Mouse (Mus musculus): ENCODE results near the gene Pwp2. TPM values are rescaled to one million over a fixed set of nuclear protein-coding genes. Genes with fewer than 3 reads are reported as not detected.

Pwp2 gene
- polyA plus RNA-seq, 1 experiment from 2014 or later, result 16.6 TPM

- peaks cover 42% of the 10 kb centered on the region for H3K36me3 ChIP-seq
- peak within 1 kb of the TSS; percentile 78 for H3K4me2 ChIP-seq
- H3K4me1 ChIP-seq (replicated peaks), result peaks cover 28% of the 10 kb centered on the region
- H3K27ac ChIP-seq (replicated peaks), result peak within 1 kb of the TSS; percentile 82
- H3K4me3 ChIP-seq, result peak within 1 kb of the TSS; percentile 74
- no peaks in the 10 kb centered on the region for H3K27me3 ChIP-seq
- ATAC-seq (ENCODE audit: low FRiP score, low read depth), result peak; percentile 97
- WGBS, result 2% methylated on average over 49 of the region's 50 CpGs
- H3K9ac ChIP-seq, result peak within 1 kb of the TSS; percentile 87
- H3K9me3 ChIP-seq, result no peaks in the 10 kb centered on the region
Observed at GRCm38 (mm10) chr10:78169281-78170042, 15.5 kb downstream of the Pwp2 start, which contains the start of gene D10Jhu81e. Gene D10Jhu81e, minus strand, starts transcription at chr10:78169782.

- no peak for ATAC-seq (ENCODE audit: low FRiP score, low read depth)
- Histone ChIP-seq H3K27me3 (no peaks in the 10 kb centered on the region), H3K36me3 (peaks cover 37% of the 10 kb centered on the region), H3K27ac (replicated peaks) (no peak overlapping the region), H3K9ac (peak overlapping the region; percentile 87), H3K4me2 (peak overlapping the region; percentile 78), H3K4me3 (peak overlapping the region; percentile 74), H3K4me1 (replicated peaks) (peaks cover 28% of the 10 kb centered on the region), H3K9me3 (no peaks in the 10 kb centered on the region)
- WGBS, result 87% methylated on average over 11 of the region's 11 CpGs
Observed at GRCm38 (mm10) chr10:78168792-78169191, 16.2 kb downstream of the Pwp2 start.

- no peak overlapping the region for H3K27ac ChIP-seq (replicated peaks)
- no peaks in the 10 kb centered on the region for H3K9me3 ChIP-seq
- peaks cover 27% of the 10 kb centered on the region for H3K36me3 ChIP-seq
- H3K9ac ChIP-seq, result no peak overlapping the region
- no peak for ATAC-seq (ENCODE audit: low FRiP score, low read depth)
- no peak overlapping the region for H3K4me3 ChIP-seq
- H3K4me2 ChIP-seq, result no peak overlapping the region
- H3K27me3 ChIP-seq, result no peaks in the 10 kb centered on the region
- peaks cover 28% of the 10 kb centered on the region for H3K4me1 ChIP-seq (replicated peaks)
Observed at GRCm38 (mm10) chr10:78167775-78168174, 17.2 kb downstream of the Pwp2 start.

- Histone ChIP-seq H3K4me3 (no peak overlapping the region), H3K27ac (replicated peaks) (no peak overlapping the region), H3K9ac (no peak overlapping the region), H3K27me3 (no peaks in the 10 kb centered on the region), H3K4me1 (replicated peaks) (peaks cover 28% of the 10 kb centered on the region), H3K9me3 (no peaks in the 10 kb centered on the region), H3K4me2 (no peak overlapping the region), H3K36me3 (peaks cover 26% of the 10 kb centered on the region)
- WGBS, result 69% methylated on average over 7 of the region's 7 CpGs
- ATAC-seq (ENCODE audit: low FRiP score, low read depth), result no peak
Observed at GRCm38 (mm10) chr10:78167333-78167732, 17.6 kb downstream of the Pwp2 start.

GRCm38 (mm10) chr10:78165256-78166005 lies 19.5 kb downstream of the Pwp2 start:
- Histone ChIP-seq H3K9ac (no peak overlapping the region), H3K27ac (replicated peaks) (no peak overlapping the region), H3K4me3 (no peak overlapping the region), H3K27me3 (no peaks in the 10 kb centered on the region), H3K36me3 (peaks cover 13% of the 10 kb centered on the region; the same call in 1 of the 2 replicates), H3K4me1 (replicated peaks) (peaks cover 26% of the 10 kb centered on the region), H3K9me3 (no peaks in the 10 kb centered on the region), H3K4me2 (no peak overlapping the region)
- WGBS, result 90% methylated on average over 21 of the region's 21 CpGs
- ATAC-seq (ENCODE audit: low FRiP score, low read depth), result no peak

GRCm38 (mm10) chr10:78164786-78165185 lies 20.2 kb downstream of the Pwp2 start:
- 88% methylated on average over 12 of the region's 12 CpGs for WGBS
- H3K4me3 ChIP-seq, result no peak overlapping the region
- no peaks in the 10 kb centered on the region for H3K27me3 ChIP-seq
- no peaks in the 10 kb centered on the region for H3K9me3 ChIP-seq
- peaks cover 21% of the 10 kb centered on the region for H3K4me1 ChIP-seq (replicated peaks)
- no peak overlapping the region for H3K9ac ChIP-seq
- no peak overlapping the region for H3K27ac ChIP-seq (replicated peaks)
- no peak for ATAC-seq (ENCODE audit: low FRiP score, low read depth)
- H3K36me3 ChIP-seq, result peaks cover 13% of the 10 kb centered on the region; the same call in 1 of the 2 replicates
- H3K4me2 ChIP-seq, result no peak overlapping the region

- 23% methylated on average over 4 of the region's 4 CpGs for WGBS
- Histone ChIP-seq H3K36me3 (peaks cover 13% of the 10 kb centered on the region; the same call in 1 of the 2 replicates), H3K9ac (no peak overlapping the region), H3K27me3 (no peaks in the 10 kb centered on the region), H3K4me2 (no peak overlapping the region), H3K4me3 (no peak overlapping the region), H3K4me1 (replicated peaks) (peaks cover 26% of the 10 kb centered on the region), H3K9me3 (no peaks in the 10 kb centered on the region), H3K27ac (replicated peaks) (no peak overlapping the region)
- ATAC-seq (ENCODE audit: low FRiP score, low read depth), result no peak
Observed at GRCm38 (mm10) chr10:78163923-78164322, 21.0 kb downstream of the Pwp2 start.

- no peak overlapping the region for H3K9ac ChIP-seq
- peaks cover 19% of the 10 kb centered on the region for H3K4me1 ChIP-seq (replicated peaks)
- no peak overlapping the region for H3K4me2 ChIP-seq
- H3K36me3 ChIP-seq, result peaks cover 13% of the 10 kb centered on the region; the same call in 1 of the 2 replicates
- no peak for ATAC-seq (ENCODE audit: low FRiP score, low read depth)
- H3K27ac ChIP-seq (replicated peaks), result no peak overlapping the region
- WGBS, result 92% methylated on average over 9 of the region's 9 CpGs
- no peaks in the 10 kb centered on the region for H3K27me3 ChIP-seq
- no peaks in the 10 kb centered on the region for H3K9me3 ChIP-seq
- H3K4me3 ChIP-seq, result no peak overlapping the region
Observed at GRCm38 (mm10) chr10:78163241-78163640, 21.7 kb downstream of the Pwp2 start.

GRCm38 (mm10) chr10:78162646-78163045 lies 22.3 kb downstream of the Pwp2 start:
- no peak for ATAC-seq (ENCODE audit: low FRiP score, low read depth)
- H3K4me2 ChIP-seq, result no peak overlapping the region
- no peak overlapping the region for H3K4me3 ChIP-seq
- 96% methylated on average over 12 of the region's 12 CpGs for WGBS
- H3K27me3 ChIP-seq, result no peaks in the 10 kb centered on the region
- no peak overlapping the region for H3K27ac ChIP-seq (replicated peaks)
- no peak overlapping the region for H3K9ac ChIP-seq
- no peaks in the 10 kb centered on the region for H3K9me3 ChIP-seq
- H3K4me1 ChIP-seq (replicated peaks), result peaks cover 13% of the 10 kb centered on the region
- H3K36me3 ChIP-seq, result peaks cover 13% of the 10 kb centered on the region; the same call in 1 of the 2 replicates

GRCm38 (mm10) chr10:78161096-78161495 lies 23.9 kb downstream of the Pwp2 start:
- no peaks in the 10 kb centered on the region for H3K9me3 ChIP-seq
- no peaks in the 10 kb centered on the region for H3K27me3 ChIP-seq
- H3K4me3 ChIP-seq, result no peak overlapping the region
- H3K9ac ChIP-seq, result no peak overlapping the region
- peaks cover 7% of the 10 kb centered on the region; the same call in 1 of the 2 replicates for H3K36me3 ChIP-seq
- H3K27ac ChIP-seq (replicated peaks), result no peak overlapping the region
- 89% methylated on average over 8 of the region's 8 CpGs for WGBS
- ATAC-seq (ENCODE audit: low FRiP score, low read depth), result no peak
- H3K4me2 ChIP-seq, result no peak overlapping the region
- peaks cover 9% of the 10 kb centered on the region for H3K4me1 ChIP-seq (replicated peaks)

- no peak overlapping the region for H3K27ac ChIP-seq (replicated peaks)
- H3K36me3 ChIP-seq, result peaks cover 7% of the 10 kb centered on the region; the same call in 1 of the 2 replicates
- H3K9ac ChIP-seq, result no peak overlapping the region
- H3K4me3 ChIP-seq, result no peak overlapping the region
- H3K4me1 ChIP-seq (replicated peaks), result peaks cover 9% of the 10 kb centered on the region
- H3K27me3 ChIP-seq, result no peaks in the 10 kb centered on the region
- no peak for ATAC-seq (ENCODE audit: low FRiP score, low read depth)
- no peak overlapping the region for H3K4me2 ChIP-seq
- H3K9me3 ChIP-seq, result no peaks in the 10 kb centered on the region
- 90% methylated on average over 16 of the region's 16 CpGs for WGBS
Observed at GRCm38 (mm10) chr10:78160369-78161095, 24.4 kb downstream of the Pwp2 start.
